Mouse (Mus musculus) CH12.LX (cell line): Measurements from ENCODE around the gene Tspan8. TPM values are rescaled to one million over a fixed set of nuclear protein-coding genes. Genes with fewer than 3 reads are reported as not detected.

ENCODE experiments used
- DNase-seq: peaks from one replicate; pipeline ENCODE4 v3.0.0-alpha.2; 2013; ENCODE audit errors: extremely low read depth
- H3K27ac ChIP-seq: 2 replicates; pipeline ENCODE4 v1.5.1; 2012; ENCODE audit warnings: low read depth, mild to moderate bottlenecking, control low read depth, moderate library complexity; ENCODE audit not compliant: insufficient read depth
- H3K27me3 ChIP-seq: replicated peaks from 2 replicates; pipeline ENCODE3; 2012; ENCODE audit warnings: inconsistent platforms
- H3K36me3 ChIP-seq, 2 experiments: replicated peaks in 1 of 2; 2 replicates each; pipeline versions ENCODE3 to v1.6.1; 2012; ENCODE audit warnings: inconsistent platforms in 1 of 2, low read length in 1 of 2, mild to moderate bottlenecking in 1 of 2, mixed read lengths in 1 of 2, moderate library complexity in 1 of 2; ENCODE audit not compliant: control insufficient read depth in 1 of 2, insufficient read depth in 1 of 2
- H3K4me1 ChIP-seq, 2 experiments: 2 replicates each; pipeline ENCODE4 v1.6.1; 2012; ENCODE audit warnings: inconsistent platforms in 1 of 2, moderate library complexity in 1 of 2; ENCODE audit not compliant: insufficient read depth in 2 of 2, control insufficient read depth in 1 of 2
- H3K4me2 ChIP-seq: 2 replicates; pipeline ENCODE4 v1.6.1; 2012; ENCODE audit warnings: low read depth, mild to moderate bottlenecking, control low read depth; ENCODE audit not compliant: poor library complexity, insufficient read depth, severe bottlenecking
- H3K4me3 ChIP-seq, 3 experiments: fragments of 150-350 bp in 1 of 3; sonication (generic) in 1 of 3; replicated peaks in 1 of 3; 2 replicates each; pipeline versions ENCODE3 to v1.5.1; 2011 to 2012; ENCODE audit warnings: low read depth in 2 of 3, low read length in 2 of 3, mild to moderate bottlenecking in 2 of 3, moderate library complexity in 2 of 3, control low read depth in 1 of 3, improper control_type of control experiment in 1 of 3, inconsistent platforms in 1 of 3, mixed read lengths in 1 of 3; ENCODE audit not compliant: poor library complexity in 1 of 3
- H3K79me2 ChIP-seq: replicated peaks from 2 replicates; pipeline ENCODE4 v1.6.1; 2012; ENCODE audit warnings: mild to moderate bottlenecking, moderate library complexity; ENCODE audit not compliant: control insufficient read depth, poor library complexity, insufficient read depth, severe bottlenecking; ENCODE audit errors: extremely low read depth
- H3K9ac ChIP-seq: 2 replicates; pipeline ENCODE4 v1.6.1; 2012; ENCODE audit warnings: low read depth, mild to moderate bottlenecking, control low read depth, moderate library complexity; ENCODE audit not compliant: insufficient read depth
- H3K9me3 ChIP-seq: replicated peaks from 2 replicates; pipeline ENCODE3; 2012; ENCODE audit warnings: low read length, inconsistent platforms, mixed read lengths
- BHLHE40 ChIP-seq: IDR thresholded peaks from 2 replicates; pipeline ENCODE4 v1.6.1; 2011; ENCODE audit warnings: mild to moderate bottlenecking, low read depth, low read length, improper control_type of control experiment
- CHD1 ChIP-seq: IDR thresholded peaks from 2 replicates; pipeline ENCODE4 v1.6.1; 2012; ENCODE audit warnings: low read depth, low read length, improper control_type of control experiment, inconsistent platforms
- ELF1 ChIP-seq: IDR thresholded peaks from 2 replicates; pipeline ENCODE4 v1.6.1; 2014; ENCODE audit warnings: low read depth, mild to moderate bottlenecking, inconsistent platforms, low read length, improper control_type of control experiment
- ETS1 ChIP-seq: conservative IDR thresholded peaks from 2 replicates; pipeline ENCODE4 v1.6.1; 2012; ENCODE audit warnings: low read depth, mild to moderate bottlenecking, inconsistent platforms, low read length, improper control_type of control experiment, moderate library complexity
- GABPA ChIP-seq: IDR thresholded peaks from 2 replicates; pipeline ENCODE4 v1.6.1; 2012; ENCODE audit warnings: low read depth, low read length, improper control_type of control experiment, inconsistent platforms; ENCODE audit not compliant: insufficient replicate concordance
- HCFC1 ChIP-seq: IDR thresholded peaks from 2 replicates; pipeline ENCODE4 v1.6.1; 2012; ENCODE audit warnings: low read depth, mild to moderate bottlenecking, inconsistent platforms, low read length, improper control_type of control experiment
- IRF4 ChIP-seq: IDR thresholded peaks from 2 replicates; pipeline ENCODE4 v1.6.1; 2014; ENCODE audit warnings: low read depth, mild to moderate bottlenecking, inconsistent platforms, low read length, improper control_type of control experiment
- KAT2A ChIP-seq: IDR thresholded peaks from 2 replicates; pipeline ENCODE4 v1.6.1; 2012; ENCODE audit warnings: low read length, improper control_type of control experiment, inconsistent platforms; ENCODE audit not compliant: insufficient replicate concordance
- MAX ChIP-seq: IDR thresholded peaks from 2 replicates; pipeline ENCODE4 v1.6.1; 2011; ENCODE audit warnings: low read length, improper control_type of control experiment
- MAZ ChIP-seq: IDR thresholded peaks from 2 replicates; pipeline ENCODE4 v1.6.1; 2012; ENCODE audit warnings: low read depth, mild to moderate bottlenecking, inconsistent platforms, low read length, improper control_type of control experiment, moderate library complexity
- MEF2A ChIP-seq: IDR thresholded peaks from 2 replicates; pipeline ENCODE4 v1.6.1; 2014; ENCODE audit warnings: low read depth, mild to moderate bottlenecking, inconsistent platforms, low read length, improper control_type of control experiment, borderline replicate concordance
- MYC ChIP-seq: IDR thresholded peaks from 2 replicates; pipeline ENCODE4 v1.6.1; 2011; ENCODE audit warnings: low read depth, mild to moderate bottlenecking, improper control_type of control experiment, low read length
- PAX5 ChIP-seq: IDR thresholded peaks from 2 replicates; pipeline ENCODE4 v1.6.1; 2012; ENCODE audit warnings: low read length, inconsistent platforms, mixed read lengths
- RAD21 ChIP-seq: IDR thresholded peaks from 2 replicates; pipeline ENCODE4 v1.6.1; 2011; ENCODE audit warnings: low read depth, mild to moderate bottlenecking, low read length, improper control_type of control experiment, moderate library complexity
- RCOR1 ChIP-seq: conservative IDR thresholded peaks from 2 replicates; pipeline ENCODE4 v1.6.1; 2012; ENCODE audit warnings: low read depth, mild to moderate bottlenecking, inconsistent platforms, low read length, improper control_type of control experiment
- UBTF ChIP-seq: IDR thresholded peaks from 2 replicates; pipeline ENCODE4 v1.6.1; 2012; ENCODE audit warnings: low read depth, mild to moderate bottlenecking, inconsistent platforms, low read length, improper control_type of control experiment, moderate library complexity
- ZC3H11A ChIP-seq: IDR thresholded peaks from 2 replicates; pipeline ENCODE4 v1.6.1; 2012; ENCODE audit warnings: low read depth, mild to moderate bottlenecking, inconsistent platforms, low read length, improper control_type of control experiment
- ZMIZ1 ChIP-seq: IDR thresholded peaks from 2 replicates; pipeline ENCODE4 v1.6.1; 2012; ENCODE audit warnings: low read depth, mild to moderate bottlenecking, inconsistent platforms, low read length, improper control_type of control experiment
- ZNF384 ChIP-seq: IDR thresholded peaks from 2 replicates; pipeline ENCODE4 v1.6.1; 2012; ENCODE audit warnings: low read depth, low read length, improper control_type of control experiment, inconsistent platforms
- dilution Hi-C: fragments of 300-500 bp; cut with MboI; formaldehyde crosslinking; loops from 2 replicates; pipeline ENCODE4 v1.14.3; 2020; ENCODE audit warnings: low sequenced_read_pairs; ENCODE audit not compliant: extremely low pct_unique_long_range_greater_than_20kb, extremely low pct_ligation_motif_present
- in situ Hi-C: fragments of 300-500 bp; cut with MboI; formaldehyde crosslinking; loops from 3 replicates; pipeline ENCODE4 v1.14.3; 2019; ENCODE audit warnings: low sequenced_read_pairs, low pct_ligation_motif_present, low pct_unique_long_range_greater_than_20kb, mixed read lengths
- polyA plus RNA-seq: library from polyadenylated mRNA; unstranded; fragments of >175 nt; gene quantifications from 2 replicates; pipeline ENCODE4 v1.2.1, GENCODE M21; 2012; ENCODE audit warnings: low read depth; ENCODE audit not compliant: insufficient read length
- total RNA-seq, 2 experiments: library from RNA; depleted of rRNA; stranded (reverse); fragments of 300-350 nt in 1 of 2; fragments of >200 nt in 1 of 2; gene quantifications; 2 replicates each; pipeline ENCODE4 v1.2.3; 2012 to 2014

The Tspan8 gene
- total and polyA plus RNA-seq, 3 experiments = 0.67 TPM; not detected in 2

GRCm38 (mm10) chr10:115805987-115806386 is 10.6 kb upstream of the Tspan8 start:
- H3K4me2 ChIP-seq = no peak overlapping the region
- no peak overlapping the region for H3K4me3 ChIP-seq
- peak; percentile 26; the same call in 1 of the 2 replicates for TF ChIP-seq ZNF384
- no peak for TF ChIP-seq MAZ
- no peak for TF ChIP-seq MEF2A
- TF ChIP-seq, all 38 proteins: peak for 1
- in situ Hi-C loops = no loop called here
- no peaks in the 10 kb centered on the region for H3K9me3 ChIP-seq
- dilution Hi-C loops = no loop called here
- H3K36me3 ChIP-seq = no peaks in the 10 kb centered on the region
- H3K27me3 ChIP-seq = no peaks in the 10 kb centered on the region
- H3K9ac ChIP-seq = no peak overlapping the region
- H3K27ac ChIP-seq = no peak overlapping the region
- peaks cover 0 to 38% of the 10 kb centered on the region in 2 experiments; a peak in 2 of 4 replicates for H3K4me1 ChIP-seq
- DNase-seq = peak; percentile 31
- H3K79me2 ChIP-seq = no peaks in the 10 kb centered on the region

GRCm38 (mm10) chr10:115809169-115809568 is 7.5 kb upstream of the Tspan8 start:
- no peak overlapping the region for H3K9ac ChIP-seq
- H3K4me1 ChIP-seq = peaks cover 0 to 27% of the 10 kb centered on the region in 2 experiments; a peak in 2 of 4 replicates
- H3K4me2 ChIP-seq = no peak overlapping the region
- no peaks in the 10 kb centered on the region for H3K79me2 ChIP-seq
- no peak overlapping the region for H3K27ac ChIP-seq
- dilution Hi-C loops = no loop called here
- H3K4me3 ChIP-seq = no peak overlapping the region
- in situ Hi-C loops = no loop called here
- H3K36me3 ChIP-seq = no peaks in the 10 kb centered on the region
- H3K27me3 ChIP-seq = no peaks in the 10 kb centered on the region
- no peak for DNase-seq
- TF ChIP-seq BHLHE40 (no peak), MYC (no peak), ZNF384 (no peak), MAX (no peak)
- no peaks in the 10 kb centered on the region for H3K9me3 ChIP-seq

- in situ Hi-C loops (no loop called here), dilution Hi-C loops (no loop called here)
- Histone ChIP-seq H3K4me3 (no peak overlapping the region), H3K27me3 (no peaks in the 10 kb centered on the region), H3K4me2 (no peak overlapping the region), H3K4me1 (peaks cover 0 to 9% of the 10 kb centered on the region in 2 experiments; a peak in 2 of 4 replicates), H3K9me3 (no peaks in the 10 kb centered on the region), H3K36me3 (no peaks in the 10 kb centered on the region), H3K27ac (no peak overlapping the region), H3K79me2 (no peaks in the 10 kb centered on the region), H3K9ac (no peak overlapping the region)
- no peak for TF ChIP-seq IRF4
- TF ChIP-seq GABPA = no peak
- no peak for TF ChIP-seq ELF1
- no peak for TF ChIP-seq PAX5
- no peak for TF ChIP-seq MAZ
- TF ChIP-seq KAT2A = no peak
- no peak for TF ChIP-seq CHD1
- no peak for TF ChIP-seq ZC3H11A
- no peak for TF ChIP-seq HCFC1
- TF ChIP-seq ZMIZ1 = no peak
- TF ChIP-seq ETS1 = no peak
- no peak for TF ChIP-seq RAD21
- no peak for TF ChIP-seq RCOR1
- no peak for TF ChIP-seq UBTF
- DNase-seq = no peak
Observed at GRCm38 (mm10) chr10:115811519-115811918, 5.1 kb upstream of the Tspan8 start.
